Mouse (Mus musculus) spleen, postnatal 4 days (tissue): ENCODE data around the gene Oog2.
"Not testable (repeated sequence)": the region's sequence is repeated elsewhere in the genome, so short reads cannot be mapped to it uniquely, and the experiment has no call there.

Experiments
- DNase-seq, 2 experiments: peaks; one replicate each; pipeline ENCODE4 v3.0.0; 2022; ENCODE audit warnings: low spot score in 2 of 2

Oog2 gene

DNA sequence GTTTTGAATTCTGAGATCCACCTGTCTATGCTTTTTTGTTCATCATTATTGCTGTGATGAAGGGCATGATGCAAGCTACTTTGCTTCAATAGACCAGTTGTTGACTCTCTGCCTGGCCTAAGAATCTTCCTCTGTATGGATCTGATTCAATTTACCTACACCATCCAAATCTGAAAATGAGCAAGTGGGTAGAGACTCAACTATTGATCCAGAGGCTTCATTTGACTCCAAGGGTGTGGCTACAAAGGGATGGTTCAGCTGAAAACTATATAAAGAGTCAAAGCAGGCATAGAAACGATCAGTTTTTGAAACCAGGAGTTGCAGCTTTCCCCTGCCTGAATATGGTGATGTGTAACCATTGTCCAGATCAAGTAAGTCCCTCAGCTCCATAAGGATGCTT lies at the start of gene Oog2:
Oog2 (plus strand) TSS at position 301 of the 400 bp plus-strand sequence.
- no peak for DNase-seq

GRCm38 (mm10) chr4:144162563-144162962 lies 28.0 kb upstream of the Oog2 start, which contains the start of gene Oog3:
Gene Oog3 (minus strand): TSS chr4:144162663.
- no peak for DNase-seq

DNA sequence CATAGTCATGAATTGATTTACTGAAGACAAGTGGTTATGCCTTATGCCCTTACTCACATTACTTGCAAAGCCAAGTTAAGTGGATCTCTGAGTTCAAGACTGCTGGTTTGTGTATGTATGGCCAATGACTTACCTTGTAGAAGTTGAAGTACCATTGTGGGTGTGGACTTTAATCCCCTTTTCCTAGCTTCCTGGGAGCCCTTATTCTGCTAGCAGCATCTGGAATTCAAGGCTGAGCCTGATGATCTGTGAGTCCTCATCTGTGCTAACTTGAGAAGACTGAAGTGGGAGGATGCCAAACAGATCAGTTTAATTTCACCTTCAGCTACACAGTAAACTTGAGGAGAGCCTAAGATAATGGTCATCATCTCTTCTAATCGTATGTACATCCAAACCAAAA lies 22.7 kb downstream of the Oog2 start, which contains the start of gene C87977:
C87977 (minus strand) TSS at position 101 of the 400 bp plus-strand sequence.
- not testable (repeated sequence) for DNase-seq
